Mouse (Mus musculus): ENCODE measurements around the gene Pkn3.
A peak's percentile ranks its signal among the peaks of the same experiment; 100 is the strongest.

Pkn3 gene

GRCm38 (mm10) chr2:30063791-30064190 lies 13.7 kb upstream of the Pkn3 start:
- no peak for DNase-seq

GRCm38 (mm10) chr2:30064298-30064697 lies 13.2 kb upstream of the Pkn3 start:
- DNase-seq, result no peak

- DNase-seq, result peak; percentile 95 to 97
Measured at GRCm38 (mm10) chr2:30066046-30066901, 11.2 kb upstream of the Pkn3 start.

GRCm38 (mm10) chr2:30067031-30067888 lies 10.2 kb upstream of the Pkn3 start:
- DNase-seq, result peak in 1 of 2 experiments; percentile 25

- no peak for DNase-seq
Measured at GRCm38 (mm10) chr2:30067962-30068361, 9.5 kb upstream of the Pkn3 start.

- DNase-seq, result no peak
Measured at GRCm38 (mm10) chr2:30072875-30073274, 4.6 kb upstream of the Pkn3 start.

- DNase-seq, result no peak
Measured at GRCm38 (mm10) chr2:30073285-30073684, 4.2 kb upstream of the Pkn3 start.

GRCm38 (mm10) chr2:30075625-30076024 lies 1.9 kb upstream of the Pkn3 start:
- DNase-seq, result no peak

GRCm38 (mm10) chr2:30076439-30076838 lies 1.0 kb upstream of the Pkn3 start:
- DNase-seq, result no peak

- no peak for DNase-seq
Measured at GRCm38 (mm10) chr2:30076959-30077358, 525 bp upstream of the Pkn3 start.

- DNase-seq, result no peak
Measured at GRCm38 (mm10) chr2:30078349-30078712, 847 bp downstream of the Pkn3 start.

GRCm38 (mm10) chr2:30078760-30079159 lies 1.3 kb downstream of the Pkn3 start:
- DNase-seq, result no peak

- DNase-seq, result no peak
Measured at GRCm38 (mm10) chr2:30080181-30080800, 2.8 kb downstream of the Pkn3 start.

- DNase-seq, result no peak
Measured at GRCm38 (mm10) chr2:30084113-30084512, 6.6 kb downstream of the Pkn3 start.

- no peak for DNase-seq
Measured at GRCm38 (mm10) chr2:30084632-30085031, 7.1 kb downstream of the Pkn3 start.

- DNase-seq, result no peak
Measured at GRCm38 (mm10) chr2:30087310-30087709, 9.8 kb downstream of the Pkn3 start.

GRCm38 (mm10) chr2:30091521-30091920 lies 14.0 kb downstream of the Pkn3 start:
- no peak for DNase-seq

- DNase-seq, result no peak
Measured at GRCm38 (mm10) chr2:30092280-30092918, 14.9 kb downstream of the Pkn3 start.

GRCm38 (mm10) chr2:30093471-30094207 lies 16.2 kb downstream of the Pkn3 start, which contains the start of gene Zdhhc12:
Zdhhc12 (minus strand) TSS chr2:30093648.
- DNase-seq, result peak; percentile 98

- no peak for DNase-seq
Measured at GRCm38 (mm10) chr2:30094208-30094588, 16.7 kb downstream of the Pkn3 start.

- peak; percentile 42 to 65 for DNase-seq
Measured at GRCm38 (mm10) chr2:30095882-30096527, 18.5 kb downstream of the Pkn3 start.

GRCm38 (mm10) chr2:30100214-30100613 lies 22.7 kb downstream of the Pkn3 start:
- no peak for DNase-seq
